Mouse (Mus musculus): Measurements from ENCODE around the gene Zfp524. TPM values are rescaled to one million over a fixed set of nuclear protein-coding genes. Genes with fewer than 3 reads are reported as not detected.

Zfp524 gene
- polyA plus RNA-seq, 1 experiment from 2014 or later: 8.9 TPM

GRCm38 (mm10) chr7:5061774-5062359, 47.7 kb downstream of the Zfp524 start, which contains the start of gene U2af2:
Gene U2af2 (plus strand): TSS chr7:5062143.
- H3K9me3 ChIP-seq (ENCODE audit: control insufficient read depth, low read length): no peaks in the 10 kb centered on the region
- peaks cover 9% of the 10 kb centered on the region for H3K27me3 ChIP-seq (ENCODE audit: control insufficient read depth, insufficient read depth, low read length)
- peak within 1 kb of the TSS; percentile 99 for H3K27ac ChIP-seq
- DNase-seq (ENCODE audit: low spot score): peak; percentile 89
- H3K4me1 ChIP-seq (replicated peaks; ENCODE audit: control insufficient read depth, insufficient read depth, low read length): peaks cover 40% of the 10 kb centered on the region
- H3K4me3 ChIP-seq (replicated peaks; ENCODE audit: low read length): peak within 1 kb of the TSS; percentile 77
- peak within 1 kb of the TSS; percentile 86 for H3K4me2 ChIP-seq (replicated peaks)
- peak within 1 kb of the TSS; percentile 87 for H3K9ac ChIP-seq
- ATAC-seq (ENCODE audit: low FRiP score): peak; percentile 80
- H3K36me3 ChIP-seq (replicated peaks; ENCODE audit: control insufficient read depth, insufficient read depth): peaks cover 7% of the 10 kb centered on the region; the same call in 1 of the 2 replicates
- WGBS: under 1% methylated on average over 62 of the region's 65 CpGs

GRCm38 (mm10) chr7:5062360-5063001, 48.3 kb downstream of the Zfp524 start:
- Histone ChIP-seq H3K27me3 (ENCODE audit: control insufficient read depth, insufficient read depth, low read length) (peaks cover 9% of the 10 kb centered on the region), H3K4me1 (replicated peaks; ENCODE audit: control insufficient read depth, insufficient read depth, low read length) (peaks cover 36% of the 10 kb centered on the region), H3K9me3 (ENCODE audit: control insufficient read depth, low read length) (no peaks in the 10 kb centered on the region), H3K36me3 (replicated peaks; ENCODE audit: control insufficient read depth, insufficient read depth) (peaks cover 13% of the 10 kb centered on the region), H3K9ac (peak overlapping the region; percentile 87), H3K4me2 (replicated peaks) (peak overlapping the region; percentile 86), H3K27ac (peak overlapping the region; percentile 99), H3K4me3 (replicated peaks; ENCODE audit: low read length) (peak overlapping the region; percentile 77)
- DNase-seq (ENCODE audit: low spot score): peak; percentile 88
- under 1% methylated on average over 51 of the region's 51 CpGs for WGBS
- peak; percentile 47 for ATAC-seq (ENCODE audit: low FRiP score)

GRCm38 (mm10) chr7:5064886-5065285, 50.7 kb downstream of the Zfp524 start:
- Histone ChIP-seq H3K36me3 (replicated peaks; ENCODE audit: control insufficient read depth, insufficient read depth) (peaks cover 37% of the 10 kb centered on the region), H3K9ac (no peak overlapping the region), H3K27me3 (ENCODE audit: control insufficient read depth, insufficient read depth, low read length) (no peaks in the 10 kb centered on the region), H3K4me3 (replicated peaks; ENCODE audit: low read length) (no peak overlapping the region), H3K27ac (no peak overlapping the region), H3K4me1 (replicated peaks; ENCODE audit: control insufficient read depth, insufficient read depth, low read length) (peaks cover 23% of the 10 kb centered on the region), H3K4me2 (replicated peaks) (no peak overlapping the region), H3K9me3 (ENCODE audit: control insufficient read depth, low read length) (no peaks in the 10 kb centered on the region)
- DNase-seq (ENCODE audit: low spot score) (no peak), ATAC-seq (ENCODE audit: low FRiP score) (no peak)
- 95% methylated on average over 6 of the region's 6 CpGs for WGBS

Other genes starting within 250 kb of the Zfp524 start
- gene Fam71e2, start 243.1 kb upstream of the Zfp524 start, polyA plus RNA-seq (2014; fragmentation: Nextera tagmentation; extraction: Ambion mirVana): not detected in 2 replicates
- gene Il11, start 231.6 kb upstream of the Zfp524 start, polyA plus RNA-seq (2014; fragmentation: Nextera tagmentation; extraction: Ambion mirVana): 0.35 and 0.41 TPM in 2 replicates
- gene Tmem190, start 231.5 kb upstream of the Zfp524 start, polyA plus RNA-seq (2014; fragmentation: Nextera tagmentation; extraction: Ambion mirVana): not detected in 2 replicates
- gene Tmem238, start 224.8 kb upstream of the Zfp524 start, polyA plus RNA-seq (2014; fragmentation: Nextera tagmentation; extraction: Ambion mirVana): 3.2 and 4.1 TPM in 2 replicates
- gene Rpl28, start 221.5 kb upstream of the Zfp524 start, polyA plus RNA-seq (2014; fragmentation: Nextera tagmentation; extraction: Ambion mirVana): 175 and 192 TPM in 2 replicates
- gene Ube2s, start 201.8 kb upstream of the Zfp524 start, polyA plus RNA-seq (2014; fragmentation: Nextera tagmentation; extraction: Ambion mirVana): 285 and 293 TPM in 2 replicates
- gene Shisa7, start 169.7 kb upstream of the Zfp524 start, polyA plus RNA-seq (2014; fragmentation: Nextera tagmentation; extraction: Ambion mirVana): 13.1 and 15.6 TPM in 2 replicates
- 2.8 and 3.7 TPM in 2 replicates for gene Isoc2b, start 144.2 kb upstream of the Zfp524 start, polyA plus RNA-seq (2014; fragmentation: Nextera tagmentation; extraction: Ambion mirVana)
- 0.47 and 0.82 TPM in 2 replicates for gene Isoc2a, start 137.3 kb upstream of the Zfp524 start, polyA plus RNA-seq (2014; fragmentation: Nextera tagmentation; extraction: Ambion mirVana)
- gene Gm36210, start 107.9 kb upstream of the Zfp524 start, polyA plus RNA-seq (2014; fragmentation: Nextera tagmentation; extraction: Ambion mirVana): 0.25 and 0.43 TPM in 2 replicates
- 3.6 and 4.2 TPM in 2 replicates for gene Zfp628, start 99.2 kb upstream of the Zfp524 start, polyA plus RNA-seq (2014; fragmentation: Nextera tagmentation; extraction: Ambion mirVana)
- 23.3 and 23.6 TPM in 2 replicates for gene Nat14, start 92.4 kb upstream of the Zfp524 start, polyA plus RNA-seq (2014; fragmentation: Nextera tagmentation; extraction: Ambion mirVana)
- gene Ssc5d, start 88.6 kb upstream of the Zfp524 start, polyA plus RNA-seq (2014; fragmentation: Nextera tagmentation; extraction: Ambion mirVana): 0.74 and 0.82 TPM in 2 replicates
- 0.21 TPM in 1 of 2 replicates, not detected in the other for gene Sbk2, start 50.0 kb upstream of the Zfp524 start, polyA plus RNA-seq (2014; fragmentation: Nextera tagmentation; extraction: Ambion mirVana)
- gene Sbk3, start 43.2 kb upstream of the Zfp524 start, polyA plus RNA-seq (2014; fragmentation: Nextera tagmentation; extraction: Ambion mirVana): 0.39 and 0.67 TPM in 2 replicates
- gene Zfp579, start 18.3 kb upstream of the Zfp524 start, polyA plus RNA-seq (2014; fragmentation: Nextera tagmentation; extraction: Ambion mirVana): 51.5 and 55.4 TPM in 2 replicates
- 30.0 and 32.6 TPM in 2 replicates for gene Fiz1, start 282 bp downstream of the Zfp524 start, polyA plus RNA-seq (2014; fragmentation: Nextera tagmentation; extraction: Ambion mirVana)
- gene Gm44973, start 1.1 kb downstream of the Zfp524 start, polyA plus RNA-seq (2014; fragmentation: Nextera tagmentation; extraction: Ambion mirVana): not detected in 2 replicates
- 6.6 and 7.2 TPM in 2 replicates for gene Zfp865, start 6.0 kb downstream of the Zfp524 start, polyA plus RNA-seq (2014; fragmentation: Nextera tagmentation; extraction: Ambion mirVana)
- 53.3 and 60.1 TPM in 2 replicates for gene Ccdc106, start 6.1 kb downstream of the Zfp524 start, polyA plus RNA-seq (2014; fragmentation: Nextera tagmentation; extraction: Ambion mirVana)
- gene 4632433K11Rik, start 19.7 kb downstream of the Zfp524 start, polyA plus RNA-seq (2014; fragmentation: Nextera tagmentation; extraction: Ambion mirVana): not detected in 2 replicates
- gene Zfp784, start 24.0 kb downstream of the Zfp524 start, polyA plus RNA-seq (2014; fragmentation: Nextera tagmentation; extraction: Ambion mirVana): 7.0 and 8.9 TPM in 2 replicates
- 105 and 110 TPM in 2 replicates for gene Zfp580, start 37.1 kb downstream of the Zfp524 start, polyA plus RNA-seq (2014; fragmentation: Nextera tagmentation; extraction: Ambion mirVana)
- 96.6 and 103 TPM in 2 replicates for gene U2af2, start 47.7 kb downstream of the Zfp524 start, polyA plus RNA-seq (2014; fragmentation: Nextera tagmentation; extraction: Ambion mirVana)
- 116 and 124 TPM in 2 replicates for gene Epn1, start 65.8 kb downstream of the Zfp524 start, polyA plus RNA-seq (2014; fragmentation: Nextera tagmentation; extraction: Ambion mirVana)
- not detected in 2 replicates for gene Rfpl4, start 102.5 kb downstream of the Zfp524 start, polyA plus RNA-seq (2014; fragmentation: Nextera tagmentation; extraction: Ambion mirVana)
- gene Rasl2-9, start 111.5 kb downstream of the Zfp524 start, polyA plus RNA-seq (2014; fragmentation: Nextera tagmentation; extraction: Ambion mirVana): 0.63 and 0.64 TPM in 2 replicates
- 0.08 TPM in 1 of 2 replicates, not detected in the other for gene Vmn1r55, start 135.3 kb downstream of the Zfp524 start, polyA plus RNA-seq (2014; fragmentation: Nextera tagmentation; extraction: Ambion mirVana)
- not detected in 2 replicates for gene Vmn1r56, start 182.3 kb downstream of the Zfp524 start, polyA plus RNA-seq (2014; fragmentation: Nextera tagmentation; extraction: Ambion mirVana)
- gene Vmn1r57, start 204.1 kb downstream of the Zfp524 start, polyA plus RNA-seq (2014; fragmentation: Nextera tagmentation; extraction: Ambion mirVana): not detected in 2 replicates